Mouse (Mus musculus) forebrain, embryonic 14.5 days (tissue): ENCODE measurements around the gene Tmem158. TPM values are rescaled to one million over a fixed set of nuclear protein-coding genes. Genes with fewer than 3 reads are reported as not detected.

Source experiments
- ATAC-seq: fragments of 200-750 bp; cut with Nextera tagmentation; 2 replicates; pipeline ENCODE4 v1.8.0; 2017; ENCODE audit warnings: mild to moderate bottlenecking, moderate library complexity
- DNase-seq: peaks from one replicate; pipeline ENCODE4 v3.0.0-alpha.2; 2015; ENCODE audit warnings: low spot score
- H3K27ac ChIP-seq: fragments of 300-500 bp; sonication (generic); 2 replicates; pipeline ENCODE4 v1.5.1; 2014; ENCODE audit warnings: low read depth, mild to moderate bottlenecking, control low read depth, low read length, moderate library complexity
- H3K27me3 ChIP-seq: fragments of 300-500 bp; sonication (generic); replicated peaks from 2 replicates; pipeline ENCODE4 v1.6.1; 2014; ENCODE audit warnings: low read length, control low read depth, mixed read lengths; ENCODE audit not compliant: control insufficient read depth, insufficient read depth
- H3K36me3 ChIP-seq: fragments of 300-500 bp; sonication (generic); 2 replicates; pipeline ENCODE4 v1.6.1; 2014; ENCODE audit warnings: low read length, control low read depth; ENCODE audit not compliant: control insufficient read depth, insufficient read depth
- H3K4me1 ChIP-seq: fragments of 300-500 bp; sonication (generic); 2 replicates; pipeline ENCODE4 v1.6.1; 2014; ENCODE audit warnings: antibody characterized with exemption, low read length, control low read depth; ENCODE audit not compliant: control insufficient read depth, insufficient read depth
- H3K4me2 ChIP-seq: fragments of 300-500 bp; sonication (generic); 2 replicates; pipeline ENCODE4 v1.6.1; 2014; ENCODE audit warnings: mild to moderate bottlenecking, control low read depth, low read length
- H3K4me3 ChIP-seq: fragments of 300-500 bp; sonication (generic); 2 replicates; pipeline ENCODE4 v1.5.1; 2014; ENCODE audit warnings: low read depth, low read length, control low read depth
- H3K9ac ChIP-seq: fragments of 300-500 bp; sonication (generic); 2 replicates; pipeline ENCODE4 v1.6.1; 2014; ENCODE audit warnings: mild to moderate bottlenecking, low read length, control low read depth, moderate library complexity
- H3K9me3 ChIP-seq: fragments of 300-500 bp; sonication (generic); replicated peaks from 2 replicates; pipeline ENCODE4 v1.6.1; 2016; ENCODE audit warnings: low read length, control low read depth, mixed read lengths; ENCODE audit not compliant: control insufficient read depth
- WGBS: fragments of 180-500 bp; shearing (Covaris S2); extraction: QIAGEN DNeasy Blood & Tissue Kit; methylation state at CpG from one replicate; pipeline ENCODE4 v1.1.7; 2014; 5-methylcytosine and 5-hydroxymethylcytosine counted together
- polyA plus RNA-seq: library from polyadenylated mRNA; unstranded; fragments of >200 nt; fragmentation: Nextera tagmentation; extraction: Ambion mirVana; gene quantifications from 2 replicates; pipeline ENCODE4 v1.2.1, GENCODE M21; 2014

Gene Tmem158
- polyA plus RNA-seq, 1 experiment from 2014 or later, result 18.7 TPM

DNA sequence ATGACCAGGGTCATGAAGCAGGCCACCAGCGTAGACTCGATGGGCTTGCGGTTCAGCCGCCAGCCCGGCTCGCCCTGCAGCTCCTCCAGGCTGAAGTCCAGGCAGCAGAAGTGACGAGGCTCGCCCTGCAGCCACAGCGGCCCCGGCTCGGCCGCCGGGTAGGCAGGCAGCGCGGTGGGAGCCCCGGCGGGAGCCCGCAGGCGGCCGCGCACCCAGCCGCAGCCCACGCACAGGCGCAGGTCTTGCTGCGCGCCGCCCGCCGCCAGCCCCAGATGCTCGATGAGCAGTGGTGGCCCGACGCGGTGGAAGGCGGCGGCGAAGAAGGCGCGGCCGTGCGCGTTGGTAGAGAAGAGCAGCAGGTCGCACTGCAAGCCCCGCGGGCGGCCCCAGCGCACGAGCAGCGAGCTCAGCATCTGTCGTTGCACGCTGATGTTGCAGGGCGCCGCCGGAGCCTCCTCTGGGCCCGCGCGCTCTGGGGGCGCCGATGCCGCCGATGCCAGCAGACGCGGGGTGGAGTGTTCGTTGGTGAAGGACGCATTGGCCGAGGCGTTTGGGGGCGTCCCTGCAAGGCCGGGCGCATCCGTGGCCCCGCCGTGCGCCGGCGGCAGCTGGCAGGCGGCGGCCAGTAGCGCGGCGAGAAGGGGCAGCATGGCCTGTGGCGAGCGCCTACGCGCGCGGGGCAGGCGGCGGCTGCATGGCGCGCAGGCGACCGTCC lies 511 bp downstream of the Tmem158 start:
- H3K4me1 ChIP-seq, result 0 out of 2 replicates have a peak, but pooled peaks cover 3% of the 10 kb centered on the region
- peak overlapping the region; percentile 64 for H3K27ac ChIP-seq
- peak overlapping the region; percentile 87 for H3K4me2 ChIP-seq
- peak overlapping the region; percentile 63 for H3K4me3 ChIP-seq
- H3K9ac ChIP-seq, result peak overlapping the region; percentile 65
- ATAC-seq, result peak; percentile 74
- peak; percentile 78 for DNase-seq
- H3K27me3 ChIP-seq, result peaks cover 11% of the 10 kb centered on the region; the same call in 1 of the 2 replicates
- WGBS, result under 1% methylated on average over 74 of the region's 92 CpGs
- H3K9me3 ChIP-seq, result no peaks in the 10 kb centered on the region
- no peaks in the 10 kb centered on the region for H3K36me3 ChIP-seq

DNA sequence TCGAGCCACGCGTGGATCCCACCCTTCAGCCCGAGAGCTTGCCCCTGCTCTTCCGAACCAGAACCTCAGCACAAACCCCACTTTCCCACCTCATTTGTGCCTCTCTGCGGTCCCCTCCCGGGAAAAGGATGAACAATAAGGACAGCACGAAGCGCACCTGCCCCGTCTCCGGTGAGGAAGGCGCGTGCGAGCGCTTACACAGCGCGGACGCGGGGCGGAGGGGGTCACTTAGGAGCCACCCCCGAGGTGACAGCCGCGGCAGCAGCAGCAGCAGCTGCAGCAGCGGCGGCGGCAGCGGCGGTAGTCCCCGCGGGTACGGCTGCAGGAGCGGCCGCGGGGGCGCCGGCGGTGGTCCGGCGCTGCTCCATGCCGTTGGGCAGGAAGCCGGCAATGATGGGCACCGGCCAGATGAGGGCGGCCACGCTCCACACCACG lies 1.1 kb downstream of the Tmem158 start:
- Histone ChIP-seq H3K27me3 (peaks cover 11% of the 10 kb centered on the region; the same call in 1 of the 2 replicates), H3K36me3 (no peaks in the 10 kb centered on the region), H3K9me3 (no peaks in the 10 kb centered on the region), H3K4me1 (0 out of 2 replicates have a peak, but pooled peaks cover 3% of the 10 kb centered on the region), H3K27ac (no peak overlapping the region), H3K4me3 (peak overlapping the region; percentile 63), H3K9ac (peak overlapping the region; percentile 65), H3K4me2 (peak overlapping the region; percentile 87)
- ATAC-seq (peak; percentile 77; the same call in 1 of the 2 replicates), DNase-seq (no peak)
- under 1% methylated on average over 38 of the region's 45 CpGs for WGBS

DNA sequence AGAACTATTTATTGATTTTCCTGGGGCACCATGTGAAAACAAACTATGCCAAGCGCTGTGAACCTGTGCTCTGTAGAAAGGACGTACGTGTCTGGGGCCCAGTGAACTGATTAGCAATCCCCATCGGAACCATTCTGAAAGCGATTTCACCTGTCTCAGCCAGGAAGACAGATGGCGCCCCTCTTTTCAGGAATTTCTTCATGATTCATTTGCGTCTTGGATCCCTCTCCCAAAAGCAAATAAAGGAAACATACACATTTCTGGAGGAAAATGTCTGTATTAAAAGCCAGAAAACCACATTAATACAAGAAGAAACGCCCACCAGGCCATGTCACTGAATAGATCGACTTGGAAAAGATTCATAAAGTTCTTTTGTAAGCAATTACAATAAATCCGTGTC lies 1.8 kb downstream of the Tmem158 start:
- ATAC-seq (no peak), DNase-seq (peak; percentile 41)
- peak overlapping the region; percentile 63 for H3K4me3 ChIP-seq
- no peak overlapping the region for H3K27ac ChIP-seq
- 0 out of 2 replicates have a peak, but pooled peaks cover 3% of the 10 kb centered on the region for H3K4me1 ChIP-seq
- H3K9me3 ChIP-seq, result no peaks in the 10 kb centered on the region
- 26% methylated on average over 10 of the region's 10 CpGs for WGBS
- H3K27me3 ChIP-seq, result peaks cover 11% of the 10 kb centered on the region; the same call in 1 of the 2 replicates
- peak overlapping the region; percentile 13; the same call in 1 of the 2 replicates for H3K9ac ChIP-seq
- peak overlapping the region; percentile 87 for H3K4me2 ChIP-seq
- no peaks in the 10 kb centered on the region for H3K36me3 ChIP-seq

DNA sequence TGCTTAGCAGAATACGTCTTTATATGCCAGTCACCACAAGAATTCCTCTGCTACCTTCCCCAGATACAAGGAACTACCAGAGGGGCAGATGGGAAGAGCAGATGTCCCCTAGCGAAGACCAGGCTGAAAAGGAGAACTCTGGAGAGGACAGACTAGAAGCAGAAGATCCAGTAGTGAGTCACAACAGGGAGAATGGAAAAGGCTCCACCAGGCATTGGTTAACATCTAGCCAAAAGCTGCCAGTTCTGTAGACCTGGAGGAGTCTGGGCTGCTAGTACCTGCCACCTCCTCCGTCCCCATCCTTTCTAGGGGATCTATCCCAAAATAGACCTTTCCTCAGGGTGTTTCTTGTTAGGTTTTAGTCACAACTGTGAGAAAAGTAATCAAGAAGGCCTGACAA lies 4.8 kb downstream of the Tmem158 start:
- DNase-seq (no peak), ATAC-seq (no peak)
- no peaks in the 10 kb centered on the region for H3K36me3 ChIP-seq
- H3K4me1 ChIP-seq, result 0 out of 2 replicates have a peak, but pooled peaks cover 3% of the 10 kb centered on the region
- H3K27me3 ChIP-seq, result peaks cover 11% of the 10 kb centered on the region; the same call in 1 of the 2 replicates
- WGBS, result 83% methylated on average over 3 of the region's 3 CpGs
- no peaks in the 10 kb centered on the region for H3K9me3 ChIP-seq
- no peak overlapping the region for H3K4me3 ChIP-seq
- no peak overlapping the region for H3K27ac ChIP-seq
- no peak overlapping the region for H3K9ac ChIP-seq
- H3K4me2 ChIP-seq, result no peak overlapping the region

- no peak for DNase-seq
- no peaks in the 10 kb centered on the region for H3K36me3 ChIP-seq
- H3K4me1 ChIP-seq, result no peaks in the 10 kb centered on the region
- no peak overlapping the region for H3K27ac ChIP-seq
- WGBS, result 81% methylated on average over 1 of the region's 1 CpGs
- no peaks in the 10 kb centered on the region for H3K27me3 ChIP-seq
- H3K9ac ChIP-seq, result no peak overlapping the region
- ATAC-seq, result no peak
- H3K4me2 ChIP-seq, result no peak overlapping the region
- no peaks in the 10 kb centered on the region for H3K9me3 ChIP-seq
- no peak overlapping the region for H3K4me3 ChIP-seq
Measured at GRCm38 (mm10) chr9:123247992-123248391, 12.6 kb downstream of the Tmem158 start.

DNA sequence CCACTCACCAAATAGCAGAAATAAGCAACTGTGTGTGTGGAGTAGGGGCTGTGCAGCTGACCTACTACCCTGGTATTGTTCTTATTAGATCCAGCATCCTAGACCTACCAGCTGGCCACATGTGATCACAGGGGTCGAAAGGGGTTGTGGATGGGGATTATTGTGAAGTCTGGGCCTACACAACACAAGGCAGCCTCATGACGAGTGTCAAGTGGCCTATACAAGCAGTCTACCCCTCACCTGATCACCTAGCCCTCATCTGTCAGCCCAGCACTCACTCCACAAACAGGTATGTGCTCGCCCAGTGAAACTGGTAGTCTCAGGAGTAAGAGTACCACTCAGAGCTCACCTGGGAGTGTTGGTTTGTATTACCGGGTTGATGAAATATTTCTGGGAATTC lies 15.4 kb downstream of the Tmem158 start:
- Histone ChIP-seq H3K27ac (no peak overlapping the region), H3K9me3 (no peaks in the 10 kb centered on the region), H3K9ac (no peak overlapping the region), H3K4me1 (no peaks in the 10 kb centered on the region), H3K36me3 (no peaks in the 10 kb centered on the region), H3K27me3 (no peaks in the 10 kb centered on the region), H3K4me3 (no peak overlapping the region), H3K4me2 (no peak overlapping the region)
- WGBS, result 79% methylated on average over 4 of the region's 4 CpGs
- no peak for DNase-seq
- no peak for ATAC-seq

DNA sequence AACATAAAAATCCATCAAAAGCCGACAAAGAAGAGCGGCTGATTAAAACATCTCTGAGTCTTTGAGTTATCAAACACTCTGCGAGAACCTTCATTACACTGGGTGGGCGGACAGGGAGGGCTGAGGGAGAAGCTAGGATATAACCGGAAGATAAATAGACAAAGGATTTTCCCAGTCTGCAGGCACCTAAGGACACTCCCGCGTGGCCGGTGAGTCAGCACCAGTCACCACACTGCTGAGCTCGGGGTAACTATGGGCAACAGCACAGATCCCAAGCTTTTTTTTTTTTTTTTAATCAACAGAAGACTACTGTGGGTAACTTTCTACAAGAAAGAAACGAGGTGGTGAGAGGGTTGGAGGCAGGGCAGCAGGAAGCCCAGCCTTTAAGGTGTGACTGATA lies 16.6 kb downstream of the Tmem158 start:
- H3K27me3 ChIP-seq, result no peaks in the 10 kb centered on the region
- no peak for ATAC-seq
- 69% methylated on average over 10 of the region's 10 CpGs for WGBS

GRCm38 (mm10) chr9:123241191-123241590 lies 19.4 kb downstream of the Tmem158 start:
- H3K4me1 ChIP-seq, result no peaks in the 10 kb centered on the region
- no peak for ATAC-seq
- no peak overlapping the region for H3K9ac ChIP-seq
- 88% methylated on average over 5 of the region's 5 CpGs for WGBS
- H3K27ac ChIP-seq, result no peak overlapping the region
- no peak overlapping the region for H3K4me2 ChIP-seq
- H3K27me3 ChIP-seq, result no peaks in the 10 kb centered on the region
- H3K9me3 ChIP-seq, result no peaks in the 10 kb centered on the region
- DNase-seq, result no peak
- H3K4me3 ChIP-seq, result no peak overlapping the region
- no peaks in the 10 kb centered on the region for H3K36me3 ChIP-seq

More for the DNA sequence above, 16.6 kb downstream of the Tmem158 start:
- Histone ChIP-seq H3K4me3 (no peak overlapping the region), H3K36me3 (no peaks in the 10 kb centered on the region), H3K9ac (no peak overlapping the region), H3K4me2 (no peak overlapping the region), H3K9me3 (no peaks in the 10 kb centered on the region), H3K4me1 (no peaks in the 10 kb centered on the region), H3K27ac (no peak overlapping the region)
- DNase-seq, result no peak

DNA sequence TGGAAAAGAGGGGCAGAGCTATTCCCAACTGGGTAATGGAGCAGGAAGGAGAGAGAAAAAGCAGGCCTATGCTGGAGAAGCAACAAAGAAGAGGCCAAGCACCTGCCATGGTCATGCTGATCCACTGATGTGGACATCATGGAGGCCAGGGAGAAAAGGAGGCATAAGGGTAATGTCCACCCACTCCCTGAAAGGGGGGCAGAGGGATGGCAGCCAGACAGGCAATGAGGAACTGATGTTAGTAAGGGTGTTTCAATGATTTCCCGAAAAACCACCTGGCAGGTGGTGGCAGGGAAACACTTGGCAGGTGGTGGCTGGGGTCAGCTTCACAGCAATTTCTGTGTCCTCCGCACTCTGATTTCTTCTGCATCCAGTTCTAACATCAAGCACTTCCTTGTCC lies 19.8 kb downstream of the Tmem158 start:
- ATAC-seq (no peak), DNase-seq (no peak)
- Histone ChIP-seq H3K4me2 (no peak overlapping the region), H3K4me3 (no peak overlapping the region), H3K27ac (no peak overlapping the region), H3K36me3 (no peaks in the 10 kb centered on the region), H3K9ac (no peak overlapping the region), H3K9me3 (no peaks in the 10 kb centered on the region), H3K4me1 (no peaks in the 10 kb centered on the region), H3K27me3 (no peaks in the 10 kb centered on the region)
- WGBS, result 92% methylated on average over 2 of the region's 2 CpGs
